Mouse (Mus musculus) lung, embryonic 15.5 days (tissue): ENCODE measurements around the gene Ctla4. TPM values are rescaled to one million over a fixed set of nuclear protein-coding genes. Genes with fewer than 3 reads are reported as not detected.

Source experiments
- ATAC-seq: fragments of 200-750 bp; cut with Nextera tagmentation; 2 replicates; pipeline ENCODE4 v1.8.0; 2017; ENCODE audit warnings: moderate number of reproducible peaks, borderline replicate concordance; ENCODE audit not compliant: low FRiP score, low TSS enrichment; ENCODE audit errors: extremely low read depth
- H3K27ac ChIP-seq: fragments of 300-500 bp; sonication (generic); 2 replicates; pipeline ENCODE4 v1.5.1; 2015; ENCODE audit warnings: moderate library complexity, mild to moderate bottlenecking, inconsistent platforms
- H3K27me3 ChIP-seq: fragments of 300-500 bp; sonication (generic); 2 replicates; pipeline ENCODE4 v1.6.1; 2015; ENCODE audit warnings: inconsistent platforms
- H3K36me3 ChIP-seq: fragments of 300-500 bp; sonication (generic); 2 replicates; pipeline ENCODE4 v1.6.1; 2015; ENCODE audit warnings: inconsistent platforms
- H3K4me1 ChIP-seq: fragments of 300-500 bp; sonication (generic); 2 replicates; pipeline ENCODE4 v1.6.1; 2015; ENCODE audit warnings: inconsistent platforms
- H3K4me2 ChIP-seq: fragments of 300-500 bp; sonication (generic); 2 replicates; pipeline ENCODE4 v1.6.1; 2015; ENCODE audit warnings: inconsistent platforms, mild to moderate bottlenecking, moderate library complexity
- H3K4me3 ChIP-seq: fragments of 300-500 bp; sonication (generic); 2 replicates; pipeline ENCODE4 v1.5.1; 2015; ENCODE audit warnings: mild to moderate bottlenecking, inconsistent platforms
- H3K9ac ChIP-seq: fragments of 300-500 bp; sonication (generic); 2 replicates; pipeline ENCODE4 v1.6.1; 2015; ENCODE audit warnings: inconsistent platforms
- H3K9me3 ChIP-seq: fragments of 300-500 bp; sonication (generic); 2 replicates; pipeline ENCODE4 v1.6.1; 2016; ENCODE audit warnings: inconsistent platforms
- WGBS: fragments of 180-500 bp; shearing (Covaris S2); methylation state at CpG from one replicate; pipeline ENCODE4 v1.1.7; 2015; 5-methylcytosine and 5-hydroxymethylcytosine counted together
- polyA plus RNA-seq: library from polyadenylated mRNA; unstranded; fragments of >200 nt; fragmentation: Nextera tagmentation; extraction: Ambion mirVana; gene quantifications from 2 replicates; pipeline ENCODE4 v1.2.1, GENCODE M21; 2015

Ctla4 gene
- 0.08 and 1.2 TPM in 2 replicates for polyA plus RNA-seq

DNA sequence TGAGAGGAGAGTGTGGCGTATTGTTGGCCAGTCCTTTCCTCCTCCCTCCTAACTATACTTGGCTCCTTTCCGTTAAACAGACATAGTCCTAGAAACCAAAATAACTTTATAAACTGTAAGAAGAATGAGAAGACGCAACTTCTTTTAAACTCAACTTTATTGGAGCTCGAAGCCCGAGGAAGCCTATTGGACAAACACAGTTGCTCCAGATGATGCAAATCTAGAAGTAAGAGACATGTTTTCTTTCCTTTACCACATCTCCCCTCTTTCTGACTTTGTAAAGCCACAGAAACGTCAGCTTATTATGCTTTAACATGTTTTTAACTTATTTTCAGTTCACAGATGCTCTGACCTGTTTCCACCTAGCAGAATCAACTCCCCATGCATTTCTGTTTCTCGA, at the start of gene Ctla4:
Gene Ctla4, plus strand, starts transcription at position 20 of the 400 bp plus-strand sequence.
- Histone ChIP-seq H3K4me2 (no peak within 1 kb of the TSS), H3K9me3 (no peaks in the 10 kb centered on the region), H3K4me1 (no peaks in the 10 kb centered on the region), H3K4me3 (no peak within 1 kb of the TSS), H3K27ac (no peak within 1 kb of the TSS), H3K9ac (no peak within 1 kb of the TSS), H3K36me3 (no peaks in the 10 kb centered on the region), H3K27me3 (no peaks in the 10 kb centered on the region)
- WGBS: 81% methylated on average over 7 of the region's 7 CpGs
- ATAC-seq: no peak

GRCm38 (mm10) chr1:60839161-60839560, 47.6 kb upstream of the Ctla4 start:
- Histone ChIP-seq H3K27me3 (no peaks in the 10 kb centered on the region), H3K27ac (no peak overlapping the region), H3K4me2 (no peak overlapping the region), H3K36me3 (no peaks in the 10 kb centered on the region), H3K4me1 (no peaks in the 10 kb centered on the region), H3K4me3 (no peak overlapping the region), H3K9me3 (no peaks in the 10 kb centered on the region), H3K9ac (no peak overlapping the region)
- WGBS: 86% methylated on average over 1 of the region's 1 CpGs
- ATAC-seq: no peak

DNA sequence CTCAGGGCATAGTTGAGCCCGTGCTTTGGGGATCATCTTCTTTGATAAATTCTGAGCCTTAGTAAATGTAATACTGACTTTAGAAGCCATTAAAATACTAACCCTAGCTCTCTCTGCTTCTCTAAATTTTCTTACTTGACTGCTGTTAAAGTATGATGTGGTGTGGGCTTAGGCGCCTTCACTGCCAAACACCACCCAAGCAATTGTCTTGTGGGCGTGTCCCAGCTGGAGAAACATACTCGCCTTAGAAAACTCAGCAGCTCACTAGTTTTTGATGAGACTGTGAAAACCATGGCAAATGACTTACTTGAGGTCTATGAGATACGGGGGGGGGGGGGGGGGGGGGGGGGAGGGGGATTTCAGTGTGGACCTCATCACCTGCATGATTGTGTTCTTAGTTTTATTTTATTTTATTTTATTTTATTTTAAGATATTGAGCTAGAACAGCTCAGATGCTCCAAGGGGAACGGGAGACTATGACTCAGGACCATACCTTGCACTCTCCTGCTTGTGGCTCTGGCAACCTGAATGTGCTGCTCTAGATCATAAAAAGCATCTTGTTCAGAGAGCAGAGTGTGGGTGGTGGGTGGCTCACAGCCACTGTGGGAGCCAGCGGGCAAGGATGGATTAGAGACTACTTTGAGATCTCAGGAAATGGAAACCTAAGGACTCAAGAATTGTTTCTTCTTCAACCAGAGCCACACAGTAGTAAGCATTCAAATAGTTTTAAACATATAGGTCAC, 41.3 kb upstream of the Ctla4 start:
- Histone ChIP-seq H3K9me3 (no peaks in the 10 kb centered on the region), H3K27ac (no peak overlapping the region), H3K27me3 (no peaks in the 10 kb centered on the region), H3K4me3 (no peak overlapping the region), H3K9ac (no peak overlapping the region), H3K4me2 (no peak overlapping the region), H3K36me3 (no peaks in the 10 kb centered on the region), H3K4me1 (peaks cover 5% of the 10 kb centered on the region)
- WGBS: 87% methylated on average over 6 of the region's 7 CpGs
- ATAC-seq: no peak

DNA sequence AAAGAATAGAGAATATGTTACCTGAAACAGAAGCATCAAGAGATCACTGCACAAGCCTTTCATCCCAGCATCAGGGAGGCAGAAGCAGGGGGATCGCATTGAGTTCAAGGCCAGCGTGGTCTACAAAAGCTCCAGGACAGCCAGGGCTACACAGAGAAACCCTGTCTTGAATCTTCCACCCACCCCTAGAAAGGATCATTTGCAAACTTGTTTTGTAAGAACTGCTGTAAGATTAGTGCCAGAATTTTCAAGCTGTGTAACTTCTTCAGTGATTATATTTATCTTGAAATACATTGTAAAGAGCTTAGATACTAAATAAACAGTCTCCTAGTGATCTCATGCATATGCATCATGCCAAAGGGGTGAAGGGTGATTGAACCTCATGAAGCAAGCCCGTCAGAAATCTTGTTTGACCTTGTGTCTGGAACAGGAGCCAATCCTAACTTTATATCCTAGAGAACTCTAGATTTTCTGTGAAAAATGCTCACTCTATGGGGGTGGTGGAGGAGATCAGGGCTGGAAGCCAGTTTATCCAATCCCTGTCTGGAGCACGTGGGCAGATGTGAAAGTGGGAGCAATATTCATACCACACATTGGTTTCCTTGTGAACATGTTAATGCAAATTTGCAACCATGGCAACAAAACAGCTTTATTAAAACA, 40.1 kb upstream of the Ctla4 start:
- ATAC-seq: peak; percentile 64; the same call in 1 of the 2 replicates
- no peak overlapping the region for H3K9ac ChIP-seq
- peak overlapping the region; percentile 47 for H3K27ac ChIP-seq
- H3K4me3 ChIP-seq: no peak overlapping the region
- H3K9me3 ChIP-seq: no peaks in the 10 kb centered on the region
- peaks cover 5% of the 10 kb centered on the region for H3K4me1 ChIP-seq
- WGBS: 57% methylated on average over 4 of the region's 4 CpGs
- no peaks in the 10 kb centered on the region for H3K36me3 ChIP-seq
- H3K4me2 ChIP-seq: no peak overlapping the region
- no peaks in the 10 kb centered on the region for H3K27me3 ChIP-seq

- Histone ChIP-seq H3K36me3 (no peaks in the 10 kb centered on the region), H3K9ac (no peak overlapping the region), H3K4me2 (no peak overlapping the region), H3K4me1 (peaks cover 5% of the 10 kb centered on the region), H3K4me3 (no peak overlapping the region), H3K27me3 (no peaks in the 10 kb centered on the region), H3K27ac (no peak overlapping the region), H3K9me3 (no peaks in the 10 kb centered on the region)
- 93% methylated on average over 2 of the region's 2 CpGs for WGBS
- ATAC-seq: no peak
Measured at GRCm38 (mm10) chr1:60849112-60849511, 37.7 kb upstream of the Ctla4 start.

DNA sequence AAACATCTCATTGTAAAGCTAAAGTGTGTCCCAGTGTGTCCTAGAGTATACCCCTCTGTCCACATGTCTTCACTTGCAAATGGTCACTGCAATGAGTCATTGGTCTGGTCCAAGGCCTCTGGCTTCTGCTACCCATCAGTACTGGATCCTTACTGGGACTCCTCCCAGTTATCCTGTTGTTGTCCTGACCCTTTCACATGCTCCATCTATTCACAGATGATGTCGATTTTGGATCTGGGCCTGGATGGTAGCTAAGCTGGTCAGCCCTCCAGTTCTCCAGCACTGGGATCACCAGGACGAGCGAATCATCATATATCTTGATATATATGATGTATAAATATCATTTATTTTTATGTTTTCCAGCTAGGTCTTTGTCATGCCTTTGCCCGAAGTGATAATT, 37.0 kb upstream of the Ctla4 start:
- Histone ChIP-seq H3K4me2 (no peak overlapping the region), H3K4me3 (no peak overlapping the region), H3K9me3 (no peaks in the 10 kb centered on the region), H3K36me3 (no peaks in the 10 kb centered on the region), H3K9ac (no peak overlapping the region), H3K27me3 (no peaks in the 10 kb centered on the region), H3K4me1 (peaks cover 5% of the 10 kb centered on the region), H3K27ac (no peak overlapping the region)
- 82% methylated on average over 4 of the region's 4 CpGs for WGBS
- ATAC-seq: no peak

GRCm38 (mm10) chr1:60851041-60851781, 35.6 kb upstream of the Ctla4 start:
- H3K36me3 ChIP-seq: no peaks in the 10 kb centered on the region
- H3K4me3 ChIP-seq: no peak overlapping the region
- H3K27me3 ChIP-seq: no peaks in the 10 kb centered on the region
- no peaks in the 10 kb centered on the region for H3K9me3 ChIP-seq
- H3K4me2 ChIP-seq: no peak overlapping the region
- no peak overlapping the region for H3K9ac ChIP-seq
- no peak for ATAC-seq
- WGBS: 81% methylated on average over 8 of the region's 8 CpGs
- H3K4me1 ChIP-seq: peaks cover 5% of the 10 kb centered on the region
- H3K27ac ChIP-seq: no peak overlapping the region

DNA sequence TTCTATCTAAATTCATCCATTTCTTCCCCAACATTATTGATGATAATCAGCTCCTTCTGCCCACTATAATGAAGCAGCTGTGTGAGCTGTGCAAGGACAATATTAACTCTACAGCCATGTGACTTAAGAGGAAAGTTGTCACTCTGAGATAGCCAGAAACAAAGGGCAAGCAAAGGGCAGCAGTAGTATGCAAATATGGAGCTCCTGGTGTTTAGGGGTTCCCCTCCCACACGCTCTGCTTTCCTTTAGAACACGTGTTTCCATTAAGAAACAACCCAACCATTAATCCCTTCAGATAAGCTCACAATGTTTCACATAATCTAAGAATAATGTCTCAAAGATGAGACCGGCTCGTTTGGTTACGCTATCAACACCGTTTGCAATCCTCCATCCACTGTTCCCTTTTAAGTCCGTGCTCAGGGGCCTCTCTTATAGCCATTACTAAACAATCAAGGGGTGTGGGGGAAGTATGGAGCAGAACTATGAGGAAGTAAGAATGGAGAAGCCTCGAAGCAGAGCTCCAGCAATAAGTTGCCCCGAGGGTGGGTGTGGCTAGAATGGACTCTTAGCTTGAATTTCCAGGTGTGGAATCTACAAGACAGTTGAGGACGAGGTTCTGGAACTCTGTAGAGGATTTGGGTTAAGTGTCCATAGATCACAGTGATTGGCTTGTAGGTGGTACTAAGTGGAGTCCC, 34.6 kb upstream of the Ctla4 start:
- no peak for ATAC-seq
- Histone ChIP-seq H3K36me3 (no peaks in the 10 kb centered on the region), H3K9ac (no peak overlapping the region), H3K27ac (no peak overlapping the region), H3K4me3 (no peak overlapping the region), H3K4me2 (no peak overlapping the region), H3K4me1 (no peaks in the 10 kb centered on the region; the same call in 1 of the 2 replicates), H3K9me3 (no peaks in the 10 kb centered on the region), H3K27me3 (no peaks in the 10 kb centered on the region)
- WGBS: 50% methylated on average over 10 of the region's 10 CpGs

- 65% methylated on average over 6 of the region's 6 CpGs for WGBS
- no peak overlapping the region for H3K4me3 ChIP-seq
Measured at GRCm38 (mm10) chr1:60852770-60853147, 34.0 kb upstream of the Ctla4 start.

DNA sequence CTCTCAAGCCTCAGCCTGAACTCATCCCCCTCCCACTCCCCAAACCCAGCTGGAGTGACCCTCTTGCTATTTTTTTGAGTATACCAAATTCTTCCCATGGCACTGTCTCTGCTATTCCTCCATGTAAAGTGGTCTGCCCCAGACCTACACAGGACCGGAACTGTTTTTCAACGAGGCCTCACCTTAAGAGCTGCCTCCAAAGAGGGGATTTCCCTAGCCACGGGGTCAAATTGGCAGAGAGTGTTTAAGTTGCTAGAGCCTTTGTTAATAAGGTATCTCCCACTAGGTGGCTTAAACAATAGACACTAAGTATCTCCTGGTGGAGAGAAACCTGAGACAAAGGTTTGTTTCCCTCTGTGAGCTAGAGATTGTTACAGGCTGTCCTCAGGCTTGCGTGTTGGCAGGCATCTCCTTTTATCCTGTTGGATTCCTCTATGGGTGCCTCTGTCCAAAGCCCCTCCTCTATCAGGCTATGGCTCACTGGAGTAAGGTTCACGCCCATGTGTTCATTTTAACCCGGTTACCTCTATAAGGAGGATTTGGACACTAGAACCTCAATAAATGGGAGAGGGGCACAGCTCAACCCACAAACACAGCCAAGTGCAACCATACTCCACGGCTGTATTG, 33.4 kb upstream of the Ctla4 start:
- WGBS: 55% methylated on average over 7 of the region's 7 CpGs
- ATAC-seq: no peak; the same call in 1 of the 2 replicates

More at GRCm38 (mm10) chr1:60852770-60853147, 34.0 kb upstream of the Ctla4 start:
- Histone ChIP-seq H3K9ac (no peak overlapping the region), H3K36me3 (no peaks in the 10 kb centered on the region), H3K9me3 (no peaks in the 10 kb centered on the region), H3K4me1 (no peaks in the 10 kb centered on the region; the same call in 1 of the 2 replicates), H3K4me2 (no peak overlapping the region), H3K27me3 (no peaks in the 10 kb centered on the region), H3K27ac (no peak overlapping the region)
- ATAC-seq: no peak

DNA sequence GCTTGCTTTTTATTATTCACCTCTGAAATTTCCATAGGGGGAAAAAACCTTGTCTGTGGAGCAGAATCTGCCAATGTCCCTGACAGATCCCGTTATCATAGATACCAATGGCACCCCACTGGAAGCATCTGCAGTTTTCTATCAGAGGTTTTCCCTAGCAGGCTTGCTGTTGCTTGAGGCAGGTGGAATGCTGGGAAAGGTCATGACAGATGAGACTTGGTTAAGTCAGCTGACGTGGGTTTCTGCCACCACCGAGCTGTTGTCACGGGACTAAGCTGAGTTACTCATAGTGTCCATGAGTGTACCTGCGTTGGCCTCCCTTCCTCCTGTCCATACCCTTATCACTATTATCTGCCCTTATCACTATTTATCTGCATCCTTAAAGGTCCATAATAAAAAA, 32.8 kb upstream of the Ctla4 start:
- Histone ChIP-seq H3K9ac (no peak overlapping the region), H3K9me3 (no peaks in the 10 kb centered on the region), H3K27ac (no peak overlapping the region), H3K27me3 (no peaks in the 10 kb centered on the region), H3K4me3 (no peak overlapping the region), H3K36me3 (no peaks in the 10 kb centered on the region), H3K4me2 (no peak overlapping the region), H3K4me1 (peaks cover under 1% of the 10 kb centered on the region; the same call in 1 of the 2 replicates)
- WGBS: 77% methylated on average over 5 of the region's 5 CpGs
- no peak for ATAC-seq

More for the DNA sequence above, 33.4 kb upstream of the Ctla4 start:
- no peaks in the 10 kb centered on the region for H3K27me3 ChIP-seq
- H3K4me3 ChIP-seq: no peak overlapping the region
- no peak overlapping the region for H3K4me2 ChIP-seq
- no peaks in the 10 kb centered on the region for H3K36me3 ChIP-seq
- no peaks in the 10 kb centered on the region for H3K9me3 ChIP-seq
- no peak overlapping the region for H3K9ac ChIP-seq
- no peaks in the 10 kb centered on the region; the same call in 1 of the 2 replicates for H3K4me1 ChIP-seq
- H3K27ac ChIP-seq: no peak overlapping the region
